Mouse (Mus musculus) kidney, embryonic 15.5 days (tissue): ENCODE measurements around the gene Gpr85. TPM values are rescaled to one million over a fixed set of nuclear protein-coding genes. Genes with fewer than 3 reads are reported as not detected.
"Not testable (repeated sequence)": the region's sequence is repeated elsewhere in the genome, so short reads cannot be mapped to it uniquely, and the experiment has no call there.

Experiments
- ATAC-seq: fragments of 200-750 bp; cut with Nextera tagmentation; replicated peaks from 2 replicates; pipeline ENCODE4 v1.8.0; 2017; ENCODE audit warnings: moderate TSS enrichment; ENCODE audit not compliant: low FRiP score
- H3K27ac ChIP-seq: fragments of 300-500 bp; sonication (generic); 2 replicates; pipeline ENCODE4 v1.5.1; 2015; ENCODE audit warnings: mild to moderate bottlenecking, inconsistent platforms
- H3K27me3 ChIP-seq: fragments of 300-500 bp; sonication (generic); 2 replicates; pipeline ENCODE4 v1.6.1; 2015; ENCODE audit warnings: inconsistent platforms
- H3K36me3 ChIP-seq: fragments of 300-500 bp; sonication (generic); 2 replicates; pipeline ENCODE4 v1.6.1; 2015; ENCODE audit warnings: inconsistent platforms
- H3K4me1 ChIP-seq: fragments of 300-500 bp; sonication (generic); 2 replicates; pipeline ENCODE4 v1.6.1; 2015; ENCODE audit warnings: inconsistent platforms
- H3K4me2 ChIP-seq: fragments of 300-500 bp; sonication (generic); 2 replicates; pipeline ENCODE4 v1.6.1; 2015; ENCODE audit warnings: moderate library complexity, mild to moderate bottlenecking, inconsistent platforms
- H3K4me3 ChIP-seq: fragments of 300-500 bp; sonication (generic); replicated peaks from 2 replicates; pipeline ENCODE4 v1.5.1; 2015; ENCODE audit warnings: mild to moderate bottlenecking, inconsistent platforms
- H3K9ac ChIP-seq: fragments of 300-500 bp; sonication (generic); 2 replicates; pipeline ENCODE4 v1.6.1; 2015; ENCODE audit warnings: mild to moderate bottlenecking, inconsistent platforms
- H3K9me3 ChIP-seq: fragments of 300-500 bp; sonication (generic); replicated peaks from 2 replicates; pipeline ENCODE4 v1.6.1; 2016; ENCODE audit warnings: inconsistent platforms
- WGBS: fragments of 180-500 bp; shearing (Covaris S2); methylation state at CpG from one replicate; pipeline ENCODE4 v1.1.7; 2015; ENCODE audit warnings: mixed read lengths; 5-methylcytosine and 5-hydroxymethylcytosine counted together
- polyA plus RNA-seq: library from polyadenylated mRNA; unstranded; fragments of >200 nt; fragmentation: Nextera tagmentation; extraction: Ambion mirVana; gene quantifications from 2 replicates; pipeline ENCODE4 v1.2.1, GENCODE M21; 2015

Gpr85 gene
- polyA plus RNA-seq, 1 experiment from 2014 or later, result 2.7 TPM

DNA sequence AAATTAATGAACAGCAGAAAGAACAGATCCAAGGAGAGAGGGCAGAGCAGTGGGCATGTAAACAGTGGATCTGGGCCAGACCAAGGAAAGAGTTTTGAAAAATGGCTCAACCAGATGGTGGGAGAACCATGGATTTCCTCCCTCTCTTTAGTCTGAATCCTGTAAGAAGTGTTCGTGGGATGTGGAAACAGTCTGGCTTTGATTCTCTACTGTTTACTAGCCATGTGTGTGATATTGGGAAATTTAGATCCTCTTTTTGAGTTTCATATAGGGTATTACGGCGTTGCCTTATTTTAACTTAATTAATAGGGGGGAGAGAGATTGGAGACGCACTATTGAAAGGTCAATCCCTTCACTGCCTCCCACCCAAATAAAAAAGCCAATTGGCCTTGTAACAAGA is 13.5 kb upstream of the Gpr85 start:
- Histone ChIP-seq H3K9ac (no peak overlapping the region), H3K4me2 (no peak overlapping the region), H3K36me3 (no peaks in the 10 kb centered on the region), H3K4me3 (no peak overlapping the region), H3K27ac (no peak overlapping the region), H3K9me3 (no peaks in the 10 kb centered on the region), H3K4me1 (no peaks in the 10 kb centered on the region), H3K27me3 (no peaks in the 10 kb centered on the region)
- 57% methylated on average over 4 of the region's 4 CpGs for whole genome bisulfite sequencing
- no peak for ATAC-seq

DNA sequence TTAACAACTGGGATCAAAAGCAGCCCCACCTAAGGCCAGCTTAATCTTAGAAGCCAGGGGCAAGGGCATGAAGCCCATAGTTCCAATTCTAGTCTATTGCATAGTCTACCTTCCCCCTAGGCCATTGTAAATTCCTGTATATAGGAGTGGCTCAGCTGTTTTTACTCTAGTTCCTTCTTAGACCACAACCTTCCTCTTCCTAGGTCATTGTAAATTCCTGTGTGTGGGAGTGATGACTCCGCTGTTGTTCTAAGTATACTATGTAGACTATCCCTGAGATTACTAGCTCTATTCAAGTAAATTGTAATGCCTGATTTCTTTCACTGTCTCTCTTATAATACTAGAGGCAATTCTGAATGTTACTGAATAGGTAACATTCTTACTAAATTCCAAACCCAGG is 6.3 kb upstream of the Gpr85 start:
- H3K4me3 ChIP-seq, H3K27ac ChIP-seq, H3K9ac ChIP-seq, H3K4me2 ChIP-seq, H3K27me3 ChIP-seq, H3K4me1 ChIP-seq, ATAC-seq, H3K9me3 ChIP-seq, H3K36me3 ChIP-seq: not testable (repeated sequence)
- 86% methylated on average over 1 of the region's 1 CpGs for WGBS

DNA sequence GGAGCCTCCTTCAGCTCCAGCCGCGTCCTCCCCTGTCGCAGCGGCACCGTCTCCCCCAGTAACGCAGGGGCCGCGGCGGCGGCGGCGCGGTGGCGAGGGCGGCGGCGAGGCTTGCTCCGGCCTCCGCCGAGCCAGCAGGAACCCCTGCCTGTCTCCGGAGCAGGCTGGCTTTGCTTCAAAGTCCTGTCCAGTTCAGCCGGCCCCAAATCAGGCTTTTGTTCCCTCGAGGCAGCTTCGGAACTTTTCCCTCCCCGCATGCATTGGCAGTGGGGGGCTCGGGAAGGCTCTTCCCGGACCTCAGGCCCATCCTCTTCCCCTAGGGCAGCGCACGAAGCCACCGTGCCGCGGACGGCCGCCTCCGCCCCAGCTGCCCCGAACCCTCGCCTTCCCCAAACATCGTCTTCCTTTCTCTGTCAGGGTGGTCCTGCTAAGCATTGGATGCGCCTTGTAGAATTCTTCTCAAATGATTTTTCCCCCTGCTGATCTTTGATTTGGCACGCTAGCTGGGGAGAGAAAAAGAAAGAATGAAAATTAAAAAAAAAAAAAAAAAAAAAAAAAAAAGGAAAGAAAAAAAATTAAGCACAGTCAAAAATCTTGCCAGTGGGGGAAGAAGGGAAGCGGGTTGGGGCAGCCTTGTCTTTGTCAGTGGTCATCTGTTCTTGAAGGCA is 931 bp downstream of the Gpr85 start:
- under 1% methylated on average over 41 of the region's 41 CpGs for WGBS
- ATAC-seq, result peak; percentile 94
- peak overlapping the region; percentile 97 for H3K4me2 ChIP-seq
- H3K4me1 ChIP-seq, result 0 out of 2 replicates have a peak, but pooled peaks cover 2% of the 10 kb centered on the region
- peak overlapping the region; percentile 68; the same call in 1 of the 2 replicates for H3K27ac ChIP-seq
- peaks cover 19% of the 10 kb centered on the region for H3K27me3 ChIP-seq
- peak overlapping the region; percentile 59 for H3K9ac ChIP-seq
- H3K9me3 ChIP-seq, result no peaks in the 10 kb centered on the region
- no peaks in the 10 kb centered on the region for H3K36me3 ChIP-seq
- peak overlapping the region; percentile 58 for H3K4me3 ChIP-seq

DNA sequence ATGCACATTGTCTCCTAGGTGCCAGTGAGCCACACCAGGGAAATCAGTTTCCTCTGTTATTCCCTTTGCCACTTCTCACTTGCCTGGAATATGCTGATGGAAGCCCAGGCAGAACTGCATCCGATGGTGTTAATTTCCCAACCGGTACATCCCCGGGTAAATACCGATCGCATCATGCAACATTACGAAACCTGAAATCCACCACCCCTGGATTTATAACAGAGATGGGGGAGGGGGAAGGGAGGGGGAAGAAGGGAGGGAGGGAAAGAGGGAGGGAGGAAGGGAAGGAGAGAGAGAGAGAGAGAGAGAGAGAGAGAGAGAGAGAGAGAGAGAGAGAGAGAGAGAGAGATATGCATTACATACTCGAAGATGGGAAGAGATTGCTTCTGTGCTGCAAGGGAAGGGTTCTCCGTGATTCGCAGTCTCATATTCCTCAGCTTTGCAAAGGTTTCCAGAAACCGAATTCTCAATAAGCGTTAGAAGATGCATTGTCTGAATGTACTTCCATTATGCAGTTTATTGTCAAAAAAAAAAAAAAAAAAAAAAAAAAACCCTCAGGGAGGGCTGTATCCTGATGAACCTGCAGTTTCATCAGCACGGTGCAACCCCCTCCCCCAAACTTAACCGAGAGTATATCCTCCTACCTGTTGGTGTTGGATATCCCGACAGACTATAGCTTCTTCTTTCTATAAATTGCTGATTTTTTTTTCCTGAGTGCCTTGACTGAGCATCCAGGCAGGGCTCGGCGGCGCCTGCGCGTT is 1.6 kb downstream of the Gpr85 start:
- no peaks in the 10 kb centered on the region for H3K9me3 ChIP-seq
- H3K4me2 ChIP-seq, result peak overlapping the region; percentile 97
- peak overlapping the region; percentile 58 for H3K4me3 ChIP-seq
- no peak for ATAC-seq
- H3K27me3 ChIP-seq, result peaks cover 19% of the 10 kb centered on the region
- H3K9ac ChIP-seq, result peak overlapping the region; percentile 59
- H3K4me1 ChIP-seq, result 0 out of 2 replicates have a peak, but pooled peaks cover 2% of the 10 kb centered on the region
- H3K27ac ChIP-seq, result no peak overlapping the region
- H3K36me3 ChIP-seq, result no peaks in the 10 kb centered on the region
- WGBS, result 1% methylated on average over 19 of the region's 19 CpGs

DNA sequence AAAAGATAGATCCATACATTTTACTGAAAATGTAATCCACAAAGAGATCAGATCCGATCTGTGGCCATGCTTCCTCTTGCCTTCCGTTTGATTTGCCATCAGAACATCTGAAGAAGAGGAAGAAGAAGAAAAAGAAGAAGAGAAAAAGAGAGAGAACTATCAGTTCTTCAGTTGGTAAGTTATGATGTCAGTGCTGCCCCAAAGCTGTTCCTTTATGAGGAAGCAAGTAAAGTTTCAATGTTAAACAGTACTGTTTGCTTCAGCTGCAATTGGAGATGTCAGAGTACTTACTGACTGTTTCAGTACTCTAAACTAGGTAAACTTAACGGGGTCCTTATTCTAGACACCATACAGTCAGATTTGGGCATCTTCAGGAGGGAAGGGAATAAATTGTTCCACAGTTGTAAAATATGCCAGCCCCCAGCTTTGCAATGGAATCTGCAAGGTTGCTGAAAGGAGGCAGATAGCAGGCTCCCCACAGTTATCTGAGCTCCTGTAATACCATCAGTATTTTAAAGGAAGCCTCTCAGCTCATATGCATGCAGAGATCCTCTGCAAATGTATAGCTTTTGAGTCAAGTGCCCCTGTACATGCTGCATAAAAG is 2.7 kb downstream of the Gpr85 start:
- Histone ChIP-seq H3K36me3 (no peaks in the 10 kb centered on the region), H3K4me2 (no peak overlapping the region), H3K27me3 (peaks cover 19% of the 10 kb centered on the region), H3K4me3 (no peak overlapping the region), H3K4me1 (0 out of 2 replicates have a peak, but pooled peaks cover 2% of the 10 kb centered on the region), H3K27ac (no peak overlapping the region), H3K9me3 (no peaks in the 10 kb centered on the region), H3K9ac (no peak overlapping the region)
- 78% methylated on average over 3 of the region's 3 CpGs for WGBS
- ATAC-seq, result no peak

DNA sequence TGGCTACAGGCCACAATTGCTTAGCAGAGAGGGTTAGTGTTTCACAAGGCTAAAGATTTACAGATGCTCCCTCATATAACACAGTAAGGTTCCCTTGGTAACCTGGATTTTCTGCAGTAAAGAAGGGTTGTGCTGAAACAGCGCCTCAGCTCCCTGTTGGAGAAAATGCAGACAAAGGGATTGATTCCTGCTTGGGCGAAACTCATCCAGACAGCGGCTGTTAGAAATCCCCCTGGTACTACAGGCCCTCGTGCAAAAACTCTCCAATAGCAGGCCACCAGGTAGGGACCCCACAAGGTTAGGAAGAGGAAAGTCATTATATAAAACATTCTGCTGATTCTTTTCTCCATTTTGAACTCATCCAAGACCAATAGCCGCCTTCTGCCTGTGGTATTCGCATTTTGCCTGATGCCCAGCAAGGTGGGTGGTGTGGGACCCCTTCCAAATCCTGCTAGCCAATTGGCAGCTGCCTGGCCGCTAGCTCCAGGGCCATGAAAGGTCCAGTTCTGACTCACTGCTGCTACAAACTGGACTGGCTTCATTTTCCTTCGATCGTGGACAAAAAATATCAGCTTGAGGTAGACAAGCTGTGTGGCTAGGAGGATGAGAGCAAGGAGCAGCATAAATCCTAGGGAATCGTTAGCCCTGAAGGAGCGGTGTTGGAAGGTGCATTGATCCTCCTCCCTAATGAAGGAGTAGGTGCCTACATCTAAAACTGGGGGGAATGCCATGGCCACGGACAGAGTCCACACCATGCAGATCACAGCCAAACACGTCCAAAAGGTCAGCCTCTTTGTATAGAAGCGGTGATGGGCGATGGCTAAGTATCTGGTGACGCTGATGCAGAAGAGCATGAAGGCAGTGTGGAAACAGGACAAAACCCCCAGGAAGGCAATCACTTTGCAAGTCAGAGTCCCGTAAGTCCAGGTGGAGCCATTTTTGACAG is 3.7 kb downstream of the Gpr85 start:
- Histone ChIP-seq H3K36me3 (no peaks in the 10 kb centered on the region), H3K9ac (no peak overlapping the region), H3K4me2 (no peak overlapping the region), H3K9me3 (no peaks in the 10 kb centered on the region), H3K27me3 (peaks cover 19% of the 10 kb centered on the region), H3K4me3 (no peak overlapping the region), H3K27ac (no peak overlapping the region), H3K4me1 (0 out of 2 replicates have a peak, but pooled peaks cover 2% of the 10 kb centered on the region)
- no peak for ATAC-seq
- 62% methylated on average over 17 of the region's 17 CpGs for WGBS

DNA sequence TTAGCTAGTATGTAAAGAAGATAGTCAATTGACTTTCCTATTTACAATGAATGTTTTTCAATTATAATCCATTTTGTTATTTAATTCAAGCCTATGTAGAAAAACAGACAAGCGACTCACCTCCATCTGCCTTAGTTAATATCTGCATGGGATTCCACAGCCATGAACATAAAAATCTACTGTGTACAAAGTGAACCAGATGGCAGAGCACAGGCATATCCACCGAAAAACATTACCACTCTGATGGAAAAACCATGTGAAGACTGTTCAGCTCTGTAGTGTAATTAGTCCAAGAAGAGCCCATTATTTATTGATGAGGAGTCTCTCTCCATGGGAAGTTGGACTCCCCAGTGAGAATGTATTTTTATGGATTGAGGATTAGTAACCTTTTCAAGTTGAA is 7.0 kb downstream of the Gpr85 start:
- Histone ChIP-seq H3K27ac (no peak overlapping the region), H3K9me3 (no peaks in the 10 kb centered on the region), H3K27me3 (peaks cover 14% of the 10 kb centered on the region), H3K9ac (no peak overlapping the region), H3K36me3 (no peaks in the 10 kb centered on the region), H3K4me2 (no peak overlapping the region), H3K4me1 (0 out of 2 replicates have a peak, but pooled peaks cover 1% of the 10 kb centered on the region), H3K4me3 (no peak overlapping the region)
- WGBS, result 72% methylated on average over 2 of the region's 2 CpGs
- ATAC-seq, result no peak

DNA sequence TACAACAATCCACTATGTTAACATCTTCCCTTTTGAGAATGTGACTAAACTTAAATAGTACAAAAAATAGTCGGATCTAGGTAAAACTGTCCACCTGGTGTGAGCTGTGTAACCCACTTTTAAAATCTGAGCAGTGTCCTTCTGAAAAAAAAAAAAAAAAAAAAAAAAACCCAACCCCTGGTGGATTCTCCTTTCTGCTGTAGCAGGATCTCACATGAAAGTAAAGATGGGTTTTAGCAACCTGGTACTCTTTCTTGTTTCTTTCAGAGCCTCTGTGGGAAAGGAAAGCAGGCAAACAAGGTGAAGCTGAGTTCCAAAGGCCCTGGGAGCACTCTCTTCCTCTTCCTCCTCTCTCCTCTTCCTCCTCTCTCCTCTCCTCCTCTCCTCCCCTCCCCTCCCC is 10.9 kb downstream of the Gpr85 start:
- H3K4me3 ChIP-seq, result no peak overlapping the region
- H3K9ac ChIP-seq, result no peak overlapping the region
- WGBS, result 73% methylated on average over 1 of the region's 1 CpGs
- H3K9me3 ChIP-seq, result no peaks in the 10 kb centered on the region
- no peaks in the 10 kb centered on the region for H3K4me1 ChIP-seq
- ATAC-seq, result no peak
- H3K27me3 ChIP-seq, result no peaks in the 10 kb centered on the region
- no peak overlapping the region for H3K4me2 ChIP-seq
- no peak overlapping the region for H3K27ac ChIP-seq
- H3K36me3 ChIP-seq, result no peaks in the 10 kb centered on the region

DNA sequence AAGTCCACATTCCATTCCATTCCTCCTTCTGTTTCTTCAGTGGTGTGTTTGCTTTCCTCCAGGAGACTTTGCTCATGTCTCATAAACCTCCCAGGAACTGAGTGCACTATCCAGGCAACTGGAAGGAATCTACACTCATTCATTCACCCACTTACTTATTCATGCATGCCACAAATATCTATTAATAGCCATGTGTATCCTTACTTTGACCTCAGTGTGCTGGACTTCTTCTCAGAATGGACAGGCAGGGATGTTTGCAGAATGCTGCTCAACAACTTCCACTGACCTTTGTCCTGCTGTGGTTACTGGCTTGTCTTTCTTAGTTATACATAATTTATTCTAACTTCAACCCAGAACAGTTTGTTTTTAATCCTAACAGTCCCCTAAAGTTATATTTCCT is 23.1 kb downstream of the Gpr85 start:
- Histone ChIP-seq H3K4me2 (no peak overlapping the region), H3K36me3 (no peaks in the 10 kb centered on the region), H3K9me3 (no peaks in the 10 kb centered on the region), H3K4me3 (no peak overlapping the region), H3K27me3 (no peaks in the 10 kb centered on the region), H3K9ac (no peak overlapping the region), H3K4me1 (no peaks in the 10 kb centered on the region), H3K27ac (no peak overlapping the region)
- ATAC-seq, result peak; percentile 62; the same call in 1 of the 2 replicates

DNA sequence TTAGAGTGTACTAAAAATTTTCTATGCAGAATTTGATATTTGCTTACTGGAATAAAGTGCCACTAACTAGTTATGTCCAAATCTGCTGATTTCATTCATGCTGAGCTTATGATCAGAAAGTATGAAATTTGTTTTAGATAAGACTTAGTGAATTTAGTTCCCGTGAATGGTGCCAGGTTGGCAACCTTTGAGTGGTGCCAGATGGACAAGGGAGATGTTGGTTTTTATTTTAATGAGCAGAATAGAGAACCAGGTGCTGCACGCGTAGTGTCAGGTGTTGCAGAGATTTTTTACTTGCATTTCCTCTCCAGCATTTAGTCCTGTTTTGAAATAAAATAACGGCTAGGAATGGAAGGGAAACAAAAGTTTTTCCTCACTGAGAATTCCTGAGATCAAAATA is 27.6 kb downstream of the Gpr85 start:
- no peak for ATAC-seq
- WGBS, result 87% methylated on average over 4 of the region's 4 CpGs
- Histone ChIP-seq H3K27ac (no peak overlapping the region), H3K9me3 (no peaks in the 10 kb centered on the region), H3K9ac (no peak overlapping the region), H3K4me2 (no peak overlapping the region), H3K4me1 (no peaks in the 10 kb centered on the region), H3K4me3 (no peak overlapping the region), H3K27me3 (no peaks in the 10 kb centered on the region), H3K36me3 (no peaks in the 10 kb centered on the region)

DNA sequence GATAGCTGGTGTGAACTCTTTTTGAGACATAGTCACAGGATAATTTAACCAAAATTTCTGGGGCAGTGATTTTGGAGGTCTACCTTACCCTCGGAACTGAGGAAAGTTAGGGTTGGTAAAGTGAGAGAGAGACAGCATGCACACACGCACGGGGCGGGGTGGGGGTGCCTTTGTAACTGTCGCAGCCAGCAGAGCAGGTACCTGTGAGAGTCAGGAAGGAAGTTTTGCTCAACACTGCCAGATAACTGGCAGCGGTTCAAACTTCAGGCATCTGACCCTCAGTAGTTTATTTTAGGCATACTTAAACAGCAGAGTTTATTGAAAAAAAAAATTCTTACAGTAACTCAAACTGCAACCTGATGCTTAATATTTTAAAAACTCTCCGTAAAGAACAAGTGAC is 39.7 kb downstream of the Gpr85 start:
- Histone ChIP-seq H3K27ac (no peak overlapping the region), H3K4me2 (no peak overlapping the region), H3K9me3 (no peaks in the 10 kb centered on the region), H3K36me3 (no peaks in the 10 kb centered on the region), H3K27me3 (no peaks in the 10 kb centered on the region), H3K4me1 (peaks cover 2% of the 10 kb centered on the region; the same call in 1 of the 2 replicates), H3K4me3 (no peak overlapping the region), H3K9ac (no peak overlapping the region)
- 45% methylated on average over 7 of the region's 7 CpGs for WGBS
- no peak for ATAC-seq
